Comparison of ENCODE assay signal across 12 mouse cellular contexts in the genomic region with DNA sequence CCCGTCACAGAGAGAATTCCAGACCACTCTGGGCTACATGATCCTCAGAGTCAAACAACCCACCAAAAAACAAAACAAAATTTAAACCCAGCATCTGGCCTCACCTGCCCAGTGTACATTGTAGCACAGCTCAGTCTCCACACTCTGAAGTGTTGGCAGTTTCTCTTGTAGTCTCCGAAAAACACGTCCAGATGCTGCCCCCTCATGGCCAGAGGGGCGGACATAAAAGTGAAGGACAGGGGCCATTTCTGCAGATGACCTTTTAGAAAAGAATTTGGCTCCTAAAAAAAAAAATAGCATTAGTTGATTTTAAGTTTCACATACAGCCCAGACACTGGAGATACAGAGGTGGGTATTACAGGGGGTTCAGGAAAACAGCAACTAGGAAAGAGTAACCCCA. TPM values are rescaled to one million over a fixed set of nuclear protein-coding genes. Genes with fewer than 3 reads are reported as not detected.
DNase-seq lines count a peak whose midpoint lies in the region; ATAC-seq and TF ChIP-seq lines count a peak whose summit lies in the region.
"Had no signal": no experiment of that assay in that cellular context is flagged by ENCODE, and none has a peak within 500 bp of the region (broad histone marks: within the 10 kb centered on the region; RNA-seq: fewer than 3 reads in every experiment).

No protein-coding gene starts in this region.

- no peak overlapping the region for H3K4me2 ChIP-seq in hindbrain, postnatal 0 days (ENCODE audit: low read depth, low read length)
- no peak overlapping the region for H3K4me2 ChIP-seq in hindbrain, embryonic 14.5 days (replicated peaks)
- H3K4me2 ChIP-seq in midbrain, postnatal 0 days (ENCODE audit: low read depth, low read length, poor library complexity, severe bottlenecking) = no peak overlapping the region
- H3K4me2 ChIP-seq in midbrain, embryonic 11.5 days = no peak overlapping the region
- H3K4me2 ChIP-seq: hindbrain, embryonic 15.5 days; neural tube, embryonic 12.5 days had no signal

- ATAC-seq in hindbrain, postnatal 0 days = no peak
- no peak for ATAC-seq in hindbrain, embryonic 14.5 days (ENCODE audit: low FRiP score)
- ATAC-seq in midbrain, postnatal 0 days (ENCODE audit: low FRiP score) = no peak
- ATAC-seq in midbrain, embryonic 11.5 days (ENCODE audit: low FRiP score) = no peak

- peaks cover 35% of the 10 kb centered on the region for H3K36me3 ChIP-seq in hindbrain, postnatal 0 days (ENCODE audit: insufficient read depth, low read length)
- H3K36me3 ChIP-seq in hindbrain, embryonic 14.5 days (replicated peaks; ENCODE audit: control insufficient read depth, insufficient read depth) = peaks cover 46% of the 10 kb centered on the region
- H3K36me3 ChIP-seq in midbrain, postnatal 0 days (ENCODE audit: insufficient read depth, low read length) = peaks cover 35% of the 10 kb centered on the region
- peaks cover 18% of the 10 kb centered on the region for H3K36me3 ChIP-seq in midbrain, embryonic 11.5 days (ENCODE audit: control insufficient read depth, insufficient read depth, low read length)
- peaks cover 13% of the 10 kb centered on the region for H3K36me3 ChIP-seq in splenic B cell, adult 2 months (ENCODE audit: control insufficient read depth, insufficient read depth, low read length, poor library complexity, severe bottlenecking)

- no peak overlapping the region for H3K27ac ChIP-seq in hindbrain, postnatal 0 days
- no peak overlapping the region for H3K27ac ChIP-seq in hindbrain, embryonic 14.5 days
- no peak overlapping the region for H3K27ac ChIP-seq in midbrain, postnatal 0 days (ENCODE audit: low read depth, low read length)
- H3K27ac ChIP-seq in midbrain, embryonic 11.5 days (ENCODE audit: low read depth, low read length) = no peak overlapping the region
- H3K27ac ChIP-seq: hindbrain, embryonic 15.5 days; neural tube, embryonic 12.5 days had no signal

- 60% methylated on average over 4 of the region's 4 CpGs for WGBS in hindbrain, postnatal 0 days
- WGBS in hindbrain, embryonic 14.5 days = 56% methylated on average over 4 of the region's 4 CpGs
- WGBS in midbrain, postnatal 0 days = 65% methylated on average over 4 of the region's 4 CpGs
- 70% methylated on average over 4 of the region's 4 CpGs for WGBS in midbrain, embryonic 11.5 days

- no peaks in the 10 kb centered on the region for H3K4me1 ChIP-seq in hindbrain, postnatal 0 days (ENCODE audit: insufficient read depth, low read length)
- peaks cover 10% of the 10 kb centered on the region for H3K4me1 ChIP-seq in hindbrain, embryonic 14.5 days (replicated peaks; ENCODE audit: control insufficient read depth, insufficient read depth, low read length)
- no peaks in the 10 kb centered on the region for H3K4me1 ChIP-seq in midbrain, postnatal 0 days (ENCODE audit: insufficient read depth, low read length)
- H3K4me1 ChIP-seq in midbrain, embryonic 11.5 days (ENCODE audit: control insufficient read depth, insufficient read depth, low read length) = no peaks in the 10 kb centered on the region; the same call in 1 of the 2 replicates

- no peak overlapping the region for H3K9ac ChIP-seq in hindbrain, postnatal 0 days (replicated peaks; ENCODE audit: low read length)
- no peak overlapping the region for H3K9ac ChIP-seq in hindbrain, embryonic 14.5 days
- H3K9ac ChIP-seq in midbrain, postnatal 0 days (replicated peaks; ENCODE audit: low read length, poor library complexity, severe bottlenecking) = no peak overlapping the region
- no peak overlapping the region for H3K9ac ChIP-seq in midbrain, embryonic 11.5 days (ENCODE audit: low read length)
- H3K9ac ChIP-seq: hindbrain, embryonic 15.5 days; neural tube, embryonic 12.5 days had no signal

- no peaks in the 10 kb centered on the region for H3K27me3 ChIP-seq in hindbrain, postnatal 0 days (ENCODE audit: insufficient read depth, low read length)
- no peaks in the 10 kb centered on the region for H3K27me3 ChIP-seq in hindbrain, embryonic 14.5 days (ENCODE audit: control insufficient read depth, insufficient read depth, low read length)
- H3K27me3 ChIP-seq in midbrain, postnatal 0 days (ENCODE audit: insufficient read depth, low read length) = no peaks in the 10 kb centered on the region
- H3K27me3 ChIP-seq in midbrain, embryonic 11.5 days (ENCODE audit: control insufficient read depth, insufficient read depth, low read length) = no peaks in the 10 kb centered on the region
- no peaks in the 10 kb centered on the region for H3K27me3 ChIP-seq in splenic B cell, adult 2 months (ENCODE audit: control insufficient read depth, insufficient read depth, low read length, poor library complexity, severe bottlenecking)
- H3K27me3 ChIP-seq: hindbrain, embryonic 15.5 days; neural tube, embryonic 12.5 days had no signal

- no peaks in the 10 kb centered on the region for H3K9me3 ChIP-seq in hindbrain, postnatal 0 days (ENCODE audit: low read length)
- H3K9me3 ChIP-seq in hindbrain, embryonic 14.5 days (ENCODE audit: control insufficient read depth, low read length) = no peaks in the 10 kb centered on the region
- no peaks in the 10 kb centered on the region for H3K9me3 ChIP-seq in midbrain, postnatal 0 days (ENCODE audit: low read length)
- no peaks in the 10 kb centered on the region for H3K9me3 ChIP-seq in midbrain, embryonic 11.5 days (ENCODE audit: control insufficient read depth, low read length)
- H3K9me3 ChIP-seq: hindbrain, embryonic 15.5 days; neural tube, embryonic 12.5 days had no signal

- H3K4me3 ChIP-seq in hindbrain, postnatal 0 days (ENCODE audit: low read length) = no peak overlapping the region
- no peak overlapping the region for H3K4me3 ChIP-seq in hindbrain, embryonic 14.5 days (replicated peaks; ENCODE audit: low read length)
- no peak overlapping the region for H3K4me3 ChIP-seq in midbrain, postnatal 0 days (ENCODE audit: low read depth, low read length)
- H3K4me3 ChIP-seq in midbrain, embryonic 11.5 days (ENCODE audit: low read depth, low read length) = no peak overlapping the region
- H3K4me3 ChIP-seq: erythroblast, embryonic 14.5 days; hindbrain, embryonic 15.5 days; neural tube, embryonic 12.5 days had no signal

- peak; percentile 31; the same call in 1 of the 2 replicates for TF ChIP-seq CTCF in hindbrain, postnatal 0 days (IDR thresholded peaks at IDR 0.05; ENCODE audit: low read depth)
- TF ChIP-seq CTCF in midbrain, postnatal 0 days (IDR thresholded peaks at IDR 0.05) = peak; percentile 46

- DNase-seq in hindbrain, postnatal 0 days (ENCODE audit: low spot score) = peak; percentile 13
- no peak for DNase-seq in hindbrain, embryonic 14.5 days (ENCODE audit: low spot score)
- no peak for DNase-seq in midbrain, postnatal 0 days (ENCODE audit: low spot score)
- DNase-seq in midbrain, embryonic 11.5 days (ENCODE audit: low spot score, missing footprints) = no peak
- DNase-seq in adrenal gland, postnatal 25 days = peak; percentile 52
- DNase-seq in splenic B cell, adult 2 months (ENCODE audit: low read depth, low spot score) = peak; percentile 12
- DNase-seq in cerebellum, postnatal 36 days = no peak
- no peak for DNase-seq in gastrocnemius, adult 18-20 months (ENCODE audit: low spot score)
- DNase-seq: right cerebral cortex, postnatal 4 days had no signal

RNA-seq across cellular contexts. Expression of gene Pfas, which starts 4.7 kb away (rescaled TPM):
- 31.3 and 35.2 TPM in 2 replicates for total RNA-seq in hindbrain, postnatal 0 days (2014; rRNA removed)
- polyA plus RNA-seq in hindbrain, postnatal 0 days (2015; fragmentation: Nextera tagmentation; extraction: Ambion mirVana) = 14.7 and 17.8 TPM in 2 replicates
- 12.7 and 15.3 TPM in 2 replicates for polyA plus RNA-seq in hindbrain, embryonic 14.5 days (2014; fragmentation: Nextera tagmentation; extraction: Ambion mirVana)
- total RNA-seq in midbrain, postnatal 0 days (2014; rRNA removed) = 28.3 and 28.7 TPM in 2 replicates
- polyA plus RNA-seq in midbrain, postnatal 0 days (2015; fragmentation: Nextera tagmentation; extraction: Ambion mirVana) = 13.9 and 14.1 TPM in 2 replicates
- polyA plus RNA-seq in midbrain, embryonic 11.5 days (2014; fragmentation: Nextera tagmentation; extraction: Ambion mirVana) = 31.2 and 33.0 TPM in 2 replicates
- 39.7 and 40.1 TPM in 2 replicates for total RNA-seq in adrenal gland, postnatal 25 days (2021)
- 1 to 10 TPM; 7.0 to 9.6 TPM for total RNA-seq in gastrocnemius, adult 18-20 months (2021)

RNA-seq across cellular contexts. Expression of gene Ctc1, which starts 12.1 kb away (rescaled TPM):
- total RNA-seq in hindbrain, postnatal 0 days (2014; rRNA removed) = 84.8 and 85.7 TPM in 2 replicates
- polyA plus RNA-seq in hindbrain, postnatal 0 days (2015; fragmentation: Nextera tagmentation; extraction: Ambion mirVana) = 42.8 and 45.7 TPM in 2 replicates
- polyA plus RNA-seq in hindbrain, embryonic 14.5 days (2014; fragmentation: Nextera tagmentation; extraction: Ambion mirVana) = 54.4 and 58.9 TPM in 2 replicates
- total RNA-seq in midbrain, postnatal 0 days (2014; rRNA removed) = 60.0 and 67.7 TPM in 2 replicates
- 46.8 and 53.4 TPM in 2 replicates for polyA plus RNA-seq in midbrain, postnatal 0 days (2015; fragmentation: Nextera tagmentation; extraction: Ambion mirVana)
- polyA plus RNA-seq in midbrain, embryonic 11.5 days (2014; fragmentation: Nextera tagmentation; extraction: Ambion mirVana) = 54.6 and 54.8 TPM in 2 replicates
- 32.9 and 33.9 TPM in 2 replicates for total RNA-seq in adrenal gland, postnatal 25 days (2021)
- 1 to 10 TPM; 9.4 to 9.5 TPM for total RNA-seq in gastrocnemius, adult 18-20 months (2021)

RNA-seq across cellular contexts. Expression of gene Rangrf, which starts 28.6 kb away (rescaled TPM):
- 40.4 and 51.6 TPM in 2 replicates for total RNA-seq in hindbrain, postnatal 0 days (2014; rRNA removed)
- polyA plus RNA-seq in hindbrain, postnatal 0 days (2015; fragmentation: Nextera tagmentation; extraction: Ambion mirVana) = 31.2 and 34.6 TPM in 2 replicates
- polyA plus RNA-seq in hindbrain, embryonic 14.5 days (2014; fragmentation: Nextera tagmentation; extraction: Ambion mirVana) = 26.2 and 32.3 TPM in 2 replicates
- 12.0 and 25.0 TPM in 2 replicates for total RNA-seq in midbrain, postnatal 0 days (2014; rRNA removed)
- 18.9 and 20.2 TPM in 2 replicates for polyA plus RNA-seq in midbrain, postnatal 0 days (2015; fragmentation: Nextera tagmentation; extraction: Ambion mirVana)
- 54.5 and 55.3 TPM in 2 replicates for polyA plus RNA-seq in midbrain, embryonic 11.5 days (2014; fragmentation: Nextera tagmentation; extraction: Ambion mirVana)
- total RNA-seq in adrenal gland, postnatal 25 days (2021) = 20.7 and 22.4 TPM in 2 replicates
- total RNA-seq in gastrocnemius, adult 18-20 months (2021) = 10 to 100 TPM; 59.5 to 62.4 TPM

RNA-seq across cellular contexts. Expression of gene Slc25a35, which starts 35.7 kb away (rescaled TPM):
- 1.6 and 2.0 TPM in 2 replicates for total RNA-seq in hindbrain, postnatal 0 days (2014; rRNA removed)
- polyA plus RNA-seq in hindbrain, postnatal 0 days (2015; fragmentation: Nextera tagmentation; extraction: Ambion mirVana) = 2.3 TPM in 2 replicates
- polyA plus RNA-seq in hindbrain, embryonic 14.5 days (2014; fragmentation: Nextera tagmentation; extraction: Ambion mirVana) = 2.0 and 2.3 TPM in 2 replicates
- total RNA-seq in midbrain, postnatal 0 days (2014; rRNA removed) = 0.93 and 1.4 TPM in 2 replicates
- polyA plus RNA-seq in midbrain, postnatal 0 days (2015; fragmentation: Nextera tagmentation; extraction: Ambion mirVana) = 1.5 and 2.0 TPM in 2 replicates
- 1.1 and 1.2 TPM in 2 replicates for polyA plus RNA-seq in midbrain, embryonic 11.5 days (2014; fragmentation: Nextera tagmentation; extraction: Ambion mirVana)
- 32.0 and 35.4 TPM in 2 replicates for total RNA-seq in adrenal gland, postnatal 25 days (2021)
- 1 to 10 TPM; 4.8 to 5.2 TPM for total RNA-seq in gastrocnemius, adult 18-20 months (2021)
- polyA plus RNA-seq: erythroblast, embryonic 14.5 days had no signal

RNA-seq across cellular contexts. Expression of gene Aurkb, which starts 41.9 kb away (rescaled TPM):
- total RNA-seq in hindbrain, postnatal 0 days (2014; rRNA removed) = 15.9 and 21.6 TPM in 2 replicates
- polyA plus RNA-seq in hindbrain, postnatal 0 days (2015; fragmentation: Nextera tagmentation; extraction: Ambion mirVana) = 24.8 and 26.3 TPM in 2 replicates
- polyA plus RNA-seq in hindbrain, embryonic 14.5 days (2014; fragmentation: Nextera tagmentation; extraction: Ambion mirVana) = 17.0 and 22.0 TPM in 2 replicates
- 6.9 and 10.5 TPM in 2 replicates for total RNA-seq in midbrain, postnatal 0 days (2014; rRNA removed)
- polyA plus RNA-seq in midbrain, postnatal 0 days (2015; fragmentation: Nextera tagmentation; extraction: Ambion mirVana) = 6.0 and 6.9 TPM in 2 replicates
- 169 and 171 TPM in 2 replicates for polyA plus RNA-seq in midbrain, embryonic 11.5 days (2014; fragmentation: Nextera tagmentation; extraction: Ambion mirVana)
- total RNA-seq in adrenal gland, postnatal 25 days (2021) = 9.7 and 11.8 TPM in 2 replicates
- total RNA-seq in gastrocnemius, adult 18-20 months (2021) = not detected

Comparison
In these comparisons a context has a peak if more than half of its experiments do, and no peak if none do; other contexts are left out.
1. DNase-seq: peak in hindbrain, postnatal 0 days (single experiment), adrenal gland, postnatal 25 days (single experiment) and splenic B cell, adult 2 months (single experiment); none in hindbrain, embryonic 14.5 days (single experiment), midbrain, postnatal 0 days (single experiment), midbrain, embryonic 11.5 days (single experiment), cerebellum, postnatal 36 days (0 of 2) and gastrocnemius, adult 18-20 months (single experiment).